Mouse (Mus musculus) stomach, postnatal 0 days (tissue): Measurements from ENCODE around the gene Hcn4.

ENCODE experiments used
- CTCF ChIP-seq: IDR thresholded peaks from 2 replicates; pipeline ENCODE4 v1.5.1; 2016; ENCODE audit warnings: antibody characterized with exemption, low read depth, mild to moderate bottlenecking, moderate library complexity
- EP300 ChIP-seq: optimal IDR thresholded peaks from 2 replicates; pipeline ENCODE3; 2016; ENCODE audit warnings: antibody characterized with exemption

DNA sequence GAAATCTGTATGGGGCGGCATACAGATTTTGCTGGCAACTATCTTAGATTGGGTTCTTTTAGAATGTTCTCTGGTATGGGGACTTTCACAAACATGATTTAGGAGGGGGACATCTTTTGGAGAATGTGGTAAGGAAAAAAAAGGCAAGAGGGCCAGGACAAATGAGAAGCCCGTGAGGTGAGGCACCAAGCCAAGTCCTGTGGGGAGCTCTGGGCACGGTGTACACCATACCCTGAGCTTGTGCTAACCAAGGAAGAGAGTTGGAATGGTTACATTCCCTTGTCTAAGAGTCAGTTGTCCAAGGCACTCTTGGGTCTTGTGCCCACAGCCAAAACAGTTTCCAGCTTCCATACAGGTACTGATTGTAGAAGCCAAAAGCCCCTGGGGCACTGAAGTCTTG lies 21.4 kb downstream of the Hcn4 start:
- no peak for TF ChIP-seq CTCF
- no peak for TF ChIP-seq EP300
